Mouse (Mus musculus): ENCODE results near the gene Atg9a.

The Atg9a gene

DNA sequence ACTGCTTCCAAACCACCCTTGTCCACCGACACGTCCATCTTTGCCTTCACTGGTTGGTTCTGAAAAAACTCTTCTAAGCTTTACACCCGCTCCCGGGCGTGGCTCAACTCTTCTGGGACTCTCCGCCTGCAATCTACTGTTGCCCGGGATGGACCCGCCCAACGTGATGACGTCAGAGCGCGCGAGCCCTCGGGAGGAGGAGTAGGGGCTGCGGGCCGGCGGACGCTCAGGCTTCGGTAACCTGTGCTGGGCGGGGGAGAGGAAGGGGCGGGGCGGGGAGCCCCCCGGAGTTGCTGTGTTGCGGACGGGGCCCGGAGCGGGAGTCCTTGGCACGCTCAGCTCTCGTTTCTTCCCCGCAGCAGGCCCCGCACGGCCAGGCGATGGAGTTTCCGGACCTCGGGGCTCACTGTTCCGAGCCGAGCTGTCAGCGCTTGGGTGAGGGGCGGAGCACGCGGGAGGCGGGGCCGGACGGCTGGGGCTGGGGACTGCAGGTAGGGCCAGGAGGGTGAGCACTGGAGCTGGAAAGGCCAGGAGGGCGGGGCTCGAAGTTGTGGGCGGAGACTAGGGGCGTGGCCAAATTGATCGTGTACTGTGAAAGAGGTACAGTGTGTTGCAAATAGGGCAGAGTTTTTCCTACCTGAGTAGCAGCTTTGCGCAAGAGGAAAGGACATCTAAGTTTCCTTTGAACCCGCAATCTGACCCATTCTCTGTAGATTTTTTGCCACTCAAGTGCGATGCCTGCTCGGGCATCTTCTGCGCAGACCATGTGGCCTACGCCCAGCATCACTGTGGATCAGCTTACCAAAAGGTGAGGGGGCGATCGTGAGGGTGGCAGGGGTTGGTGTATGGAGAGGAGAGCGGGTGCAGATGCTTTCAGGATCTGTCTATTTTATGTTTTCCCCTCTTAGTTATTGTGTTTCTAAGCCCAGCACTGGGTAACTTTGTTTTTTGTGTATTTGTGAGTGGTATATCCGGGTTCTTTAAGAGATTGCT, 23.2 kb downstream of the Atg9a start, which contains the start of gene Zfand2b:
Gene Zfand2b, plus strand, starts transcription at position 175 of the 993 bp plus-strand sequence.
- peak; percentile 94 to 96 for DNase-seq (ENCODE audit: low spot score in 2 of 2)

DNA sequence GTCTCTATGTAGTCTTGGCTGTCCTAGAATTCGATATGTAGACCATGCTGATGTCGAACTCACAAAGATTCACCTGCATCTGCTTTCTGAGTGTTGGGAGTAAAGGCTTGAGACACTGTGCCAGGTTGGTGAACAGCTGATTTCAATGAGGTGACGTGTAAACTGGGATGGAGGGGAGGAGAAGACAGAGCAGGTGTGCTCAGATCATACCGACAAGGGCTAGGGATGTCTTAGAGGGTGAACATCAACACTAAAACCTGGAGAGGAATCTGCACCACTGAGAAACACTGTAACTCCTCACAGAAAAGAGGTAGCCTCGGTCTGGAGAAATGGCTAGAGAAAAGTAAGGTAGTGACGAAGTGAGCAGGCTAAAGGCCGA, 23.9 kb downstream of the Atg9a start:
- DNase-seq (ENCODE audit: low spot score in 2 of 2), result no peak

DNA sequence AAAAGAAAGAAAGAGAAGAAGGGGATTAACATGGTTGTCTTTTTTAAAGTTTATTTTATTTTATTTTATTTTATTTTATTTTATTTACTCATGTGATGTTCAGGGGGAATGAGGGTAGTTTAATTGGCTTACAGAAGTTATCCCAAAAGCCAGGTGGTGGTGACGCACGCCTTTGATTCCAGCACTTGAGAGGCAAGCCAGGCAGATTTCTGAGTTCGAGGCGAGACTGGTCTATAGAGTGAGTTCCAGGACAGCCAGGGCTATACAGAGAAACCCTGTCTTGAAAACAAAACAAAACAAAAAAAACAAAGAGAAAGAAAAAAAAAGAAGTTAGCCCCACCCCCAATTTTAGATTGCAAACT, 31.8 kb downstream of the Atg9a start:
- no peak for DNase-seq (ENCODE audit: low spot score in 2 of 2)

DNA sequence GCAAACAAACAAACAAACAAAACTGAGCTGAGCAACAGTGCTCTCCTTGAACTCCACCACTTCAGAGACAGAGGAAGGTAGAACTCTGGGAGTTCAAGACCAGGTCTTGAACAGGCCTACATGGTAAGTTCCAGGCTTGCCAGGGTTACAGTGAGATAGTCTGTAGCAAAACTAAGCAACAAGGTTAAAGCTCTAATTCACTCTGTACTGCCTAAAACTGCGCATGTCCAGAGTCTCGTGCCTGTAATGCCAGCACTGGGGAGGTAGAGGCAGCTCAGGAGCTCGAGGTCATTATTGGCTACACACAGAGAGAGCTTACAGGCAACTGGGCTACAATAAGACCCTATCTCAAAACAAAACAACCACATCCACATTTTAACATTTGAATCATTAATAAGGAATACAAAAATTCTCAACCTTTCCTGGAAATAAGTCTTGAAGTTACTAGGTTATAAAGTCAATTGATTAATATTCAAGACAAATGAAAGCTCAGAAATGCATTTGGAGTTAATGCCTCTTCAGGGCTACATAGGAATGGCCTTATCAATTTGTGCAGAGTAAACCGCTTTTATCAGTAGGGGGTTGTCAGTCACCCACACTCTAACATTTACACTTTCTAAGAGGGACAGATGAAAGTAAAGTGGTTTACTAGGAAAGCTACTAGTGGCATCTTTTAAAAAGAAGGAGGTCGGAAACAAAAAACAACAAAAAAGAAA, 32.3 kb downstream of the Atg9a start:
- DNase-seq (ENCODE audit: low spot score in 2 of 2), result no peak

DNA sequence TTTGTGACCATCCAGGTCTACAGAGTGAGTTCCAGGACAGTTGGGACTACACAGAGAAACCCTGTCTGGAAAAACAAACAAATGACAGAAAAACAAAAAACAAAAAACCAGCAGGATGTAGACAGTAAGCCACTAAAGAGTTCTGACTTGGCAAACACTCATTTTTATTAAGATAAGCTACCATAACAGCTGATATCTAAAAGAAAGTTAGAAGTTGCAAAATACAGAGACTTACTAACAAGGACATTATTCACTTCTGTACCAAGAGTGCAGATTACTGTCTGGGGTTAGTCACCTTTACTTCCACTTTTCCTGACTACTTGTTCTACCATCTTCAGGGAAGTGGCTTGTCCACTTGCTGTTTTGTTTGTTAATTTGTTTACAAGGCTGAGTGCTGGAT, 33.0 kb downstream of the Atg9a start:
- DNase-seq (ENCODE audit: low spot score in 2 of 2), result no peak

DNA sequence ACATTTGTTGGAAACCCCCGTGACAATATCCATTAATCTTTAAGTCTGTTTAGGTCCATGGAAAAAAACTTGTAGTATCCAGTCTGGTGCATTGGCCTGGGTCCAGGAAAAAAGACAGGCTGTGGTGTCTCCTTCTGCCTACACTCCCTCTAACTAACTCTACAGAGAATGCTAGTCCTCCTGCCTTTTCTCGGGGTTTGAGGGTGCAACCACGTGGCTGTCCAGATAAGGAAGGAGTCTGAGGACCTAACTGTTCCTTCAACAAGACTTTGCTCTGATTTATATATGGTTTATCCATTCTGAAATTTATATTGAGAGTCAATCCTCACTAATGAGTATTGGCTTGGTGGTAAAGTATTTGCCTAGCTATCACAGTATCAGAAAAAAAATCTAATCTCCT, 36.2 kb downstream of the Atg9a start:
- no peak for DNase-seq (ENCODE audit: low spot score in 2 of 2)

DNA sequence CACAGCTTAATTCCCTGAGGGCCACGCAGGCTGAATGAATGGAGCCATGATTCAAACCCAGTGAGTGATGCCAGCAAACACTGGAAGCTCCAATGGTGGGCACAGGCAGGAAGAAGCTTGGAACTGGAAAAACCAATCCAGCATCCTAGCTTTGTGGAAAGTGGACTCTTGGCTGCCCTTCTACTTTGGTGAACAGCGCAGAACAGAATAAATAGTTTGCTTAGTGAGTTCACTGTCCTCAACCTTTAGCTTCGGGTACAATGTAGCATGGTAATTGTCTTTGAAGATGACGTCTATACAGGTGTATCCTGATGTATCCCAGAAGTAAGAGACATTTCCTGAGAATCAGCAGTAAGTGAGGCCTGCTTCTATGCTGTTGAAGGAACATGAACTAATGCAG, 43.3 kb downstream of the Atg9a start:
- DNase-seq (ENCODE audit: low spot score in 2 of 2), result no peak

DNA sequence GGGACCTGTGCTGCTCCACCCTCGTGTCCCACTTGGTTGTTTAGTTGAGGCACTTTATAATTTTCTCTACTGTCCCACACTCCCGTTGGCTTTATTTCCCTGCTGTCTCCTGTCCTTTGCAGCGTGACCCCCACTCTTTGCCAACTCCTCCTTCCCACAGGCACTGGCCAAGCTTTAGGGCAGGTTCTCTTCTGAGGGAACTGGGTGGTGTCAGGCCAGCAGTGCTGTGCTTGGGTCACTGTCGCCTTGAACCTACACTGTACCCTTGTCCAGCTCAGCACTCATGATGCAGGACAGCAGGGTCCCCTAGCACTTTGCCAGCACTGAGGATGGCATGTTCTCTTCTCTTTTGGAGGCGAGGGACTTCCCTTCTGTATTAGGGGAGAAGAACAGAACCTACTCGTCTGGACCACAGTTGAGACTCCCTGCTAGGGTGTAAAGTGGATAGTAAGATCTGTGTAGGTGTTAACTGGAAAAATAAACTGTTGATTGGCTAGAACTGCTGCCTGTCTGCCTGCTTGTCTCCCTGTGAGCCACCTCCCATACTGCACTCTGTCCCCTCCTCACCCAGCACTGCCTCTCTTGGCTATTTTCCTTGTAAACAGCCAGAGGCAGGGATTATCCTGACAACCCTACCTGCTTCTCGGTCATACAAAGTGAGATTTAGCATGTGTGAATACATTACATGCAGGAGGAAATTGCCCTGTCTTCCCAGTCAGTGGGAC, 44.4 kb downstream of the Atg9a start:
- no peak for DNase-seq (ENCODE audit: low spot score in 2 of 2)

DNA sequence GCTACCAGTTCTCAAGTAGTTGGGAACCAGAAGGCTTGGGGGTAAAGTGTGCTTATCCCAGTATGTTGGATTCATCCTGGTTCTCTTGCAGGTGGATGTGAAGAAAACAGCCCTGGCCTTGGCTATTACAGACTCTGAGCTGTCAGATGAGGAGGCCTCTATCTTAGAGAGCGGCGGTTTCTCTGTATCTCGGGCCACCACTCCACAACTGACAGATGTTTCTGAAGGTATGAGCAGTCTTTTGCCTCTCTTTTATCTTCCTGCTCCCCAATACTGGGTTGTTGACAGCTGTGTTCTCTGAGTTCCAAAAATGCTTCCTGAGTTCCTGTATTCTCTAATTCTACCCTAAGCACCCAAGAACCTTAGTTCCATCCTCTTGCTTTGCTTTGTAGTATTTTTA, 46.4 kb downstream of the Atg9a start:
- no peak for DNase-seq (ENCODE audit: low spot score in 2 of 2)

DNA sequence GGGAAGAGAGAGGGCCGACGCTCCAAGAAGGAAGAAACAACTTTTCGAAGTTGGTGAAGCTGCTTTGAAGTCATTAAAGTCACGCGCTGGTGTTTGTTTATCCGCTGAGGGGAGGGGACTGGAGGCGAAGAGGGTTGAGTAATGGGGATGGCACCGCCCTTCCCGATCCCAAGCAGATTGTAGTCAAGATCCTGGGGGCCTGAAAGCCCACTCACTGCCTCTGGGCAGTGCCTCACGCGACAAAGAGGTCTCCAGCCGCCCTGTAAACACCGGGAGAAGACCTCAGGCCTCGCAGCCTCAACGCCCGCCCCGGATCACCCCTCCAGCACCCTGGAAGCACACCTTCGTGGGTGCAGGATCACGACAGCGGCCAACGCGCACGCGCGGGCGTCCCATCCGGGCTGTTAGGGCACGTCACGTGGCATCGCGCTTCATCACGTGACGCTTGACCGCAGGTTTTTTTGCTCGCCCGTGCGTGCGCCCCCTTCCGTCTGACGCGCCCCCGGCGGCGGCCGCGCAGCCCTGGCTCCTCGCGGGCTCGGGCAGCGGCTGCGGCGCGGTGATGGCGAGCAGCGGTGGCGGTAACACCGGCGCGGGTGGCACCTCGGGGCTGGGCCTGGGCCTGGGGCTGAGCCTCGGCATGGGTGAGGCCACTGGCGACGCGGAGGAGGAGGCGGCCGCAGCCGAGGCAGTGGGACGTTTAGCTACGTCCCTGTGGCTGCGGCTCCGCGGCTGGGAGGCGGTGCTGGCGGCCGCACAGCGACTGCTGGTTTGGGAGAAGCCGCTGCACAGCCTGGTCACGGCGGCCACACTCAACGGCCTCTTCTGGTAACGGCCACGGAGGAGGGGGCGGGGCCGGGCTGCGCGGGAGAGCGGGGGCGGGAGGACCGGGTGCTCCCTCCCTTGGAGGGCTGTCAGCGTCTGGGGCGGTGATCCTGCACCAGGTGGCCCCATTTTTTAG, 49.4 kb downstream of the Atg9a start, which contains the start of the genes Cnppd1 and Retreg2:
Gene Cnppd1, minus strand, starts transcription at position 411 of the 961 bp plus-strand sequence.
Gene Retreg2, plus strand, starts transcription at position 478 of the 961 bp plus-strand sequence.
- peak; percentile 96 to 97 for DNase-seq (ENCODE audit: low spot score in 2 of 2)

DNA sequence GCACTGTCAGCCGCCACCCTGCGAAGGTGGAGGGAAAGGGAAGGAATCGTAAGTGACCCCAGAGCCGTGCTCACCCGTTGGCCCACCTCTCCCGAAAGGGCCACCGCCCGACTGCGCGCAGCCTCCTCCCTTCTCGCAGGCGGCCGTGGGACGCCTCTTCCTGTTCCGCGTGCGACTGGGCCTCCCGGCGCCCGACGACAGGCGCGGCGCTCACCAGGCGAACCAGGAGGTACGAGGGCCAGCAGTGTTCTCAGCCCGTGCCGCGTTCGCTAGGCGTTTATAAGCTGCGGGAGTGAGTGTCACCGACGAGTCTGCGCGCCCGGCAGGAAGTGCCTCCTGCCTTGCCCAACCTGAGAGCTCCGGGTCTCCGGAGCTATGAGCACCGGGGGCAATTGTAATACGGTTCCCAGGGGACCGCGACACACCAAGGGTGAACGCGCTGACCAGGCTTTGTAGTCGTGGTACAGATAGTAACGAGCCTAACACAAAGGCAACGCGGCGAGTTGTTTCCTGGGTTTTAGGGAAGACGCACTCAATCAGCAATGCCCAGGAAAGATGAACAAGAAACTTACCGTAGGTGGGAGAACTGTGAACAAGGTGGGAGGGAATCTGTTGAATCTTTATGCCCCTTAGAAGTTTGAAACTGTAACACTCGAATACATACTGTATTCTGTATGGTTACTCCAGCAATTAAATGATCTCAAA, 50.4 kb downstream of the Atg9a start:
- peak; percentile 79 for DNase-seq (ENCODE audit: low spot score in 2 of 2)

DNA sequence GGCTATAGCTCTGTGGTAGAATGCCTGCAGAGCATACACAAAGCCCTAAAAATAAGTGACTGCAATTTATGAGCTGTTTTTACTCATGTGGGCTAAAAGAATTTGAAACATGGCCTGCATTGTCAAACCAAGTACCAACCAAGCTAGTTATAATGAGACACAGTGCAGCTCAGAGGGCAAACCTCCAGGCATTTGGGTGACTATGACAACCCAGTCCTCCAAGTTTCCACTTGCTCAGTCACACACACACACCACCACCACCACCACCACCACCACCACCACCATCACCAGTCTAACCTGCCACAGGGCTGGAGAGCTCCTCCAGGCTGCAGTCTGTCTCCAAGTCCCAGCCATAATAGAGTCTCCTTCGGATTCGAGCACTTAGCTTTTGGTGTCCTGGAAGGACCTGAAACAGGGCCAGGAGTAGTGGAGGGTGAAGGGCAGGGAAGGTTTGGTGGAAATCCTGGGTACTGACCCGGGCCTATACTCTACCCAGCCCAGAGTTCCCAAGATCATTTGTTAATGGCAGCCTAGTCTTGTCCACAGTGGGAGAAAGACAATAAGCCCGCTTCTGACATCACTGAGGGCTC, 51.3 kb downstream of the Atg9a start:
- peak in 1 of 2 experiments; percentile 24 for DNase-seq (ENCODE audit: low spot score in 2 of 2)

DNA sequence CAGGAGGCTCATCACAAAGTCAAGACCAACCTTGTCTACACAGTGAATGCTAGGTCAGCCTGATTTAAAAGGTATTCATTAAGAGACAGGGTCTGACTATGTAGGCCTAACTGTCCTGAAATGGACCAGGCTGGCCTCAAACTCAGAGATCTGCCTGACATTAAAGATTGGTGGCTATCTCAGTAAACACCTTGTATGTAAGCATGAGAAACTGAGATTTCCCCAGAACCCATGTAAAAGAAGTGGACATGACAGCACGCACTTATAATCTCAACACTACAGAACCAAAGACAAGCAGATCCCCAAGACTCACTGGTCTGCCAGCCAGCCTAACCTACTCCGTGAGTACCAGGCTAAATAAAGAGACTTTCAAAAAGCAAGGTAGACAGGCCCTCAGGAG, 53.5 kb downstream of the Atg9a start:
- no peak for DNase-seq (ENCODE audit: low spot score in 2 of 2)

DNA sequence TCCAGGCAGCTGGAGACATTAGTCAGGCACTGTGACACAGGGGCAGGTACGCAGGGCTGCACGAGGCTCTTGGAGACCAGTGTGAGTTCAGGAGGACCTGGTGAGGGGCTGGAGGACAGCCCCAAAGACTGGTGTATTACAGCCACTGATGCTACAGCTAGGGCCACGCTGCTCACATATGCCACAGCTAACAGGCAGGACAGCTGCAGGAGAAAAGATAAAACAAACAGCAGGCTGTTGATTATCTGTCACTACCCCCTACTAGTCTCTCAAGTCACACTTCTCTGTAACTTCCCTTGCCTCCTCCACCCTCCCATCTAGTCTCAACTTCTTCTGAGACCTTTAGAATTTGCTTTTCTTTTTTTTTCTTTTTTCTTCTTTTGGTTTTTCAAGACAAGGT, 55.3 kb downstream of the Atg9a start:
- DNase-seq (ENCODE audit: low spot score in 2 of 2), result no peak

DNA sequence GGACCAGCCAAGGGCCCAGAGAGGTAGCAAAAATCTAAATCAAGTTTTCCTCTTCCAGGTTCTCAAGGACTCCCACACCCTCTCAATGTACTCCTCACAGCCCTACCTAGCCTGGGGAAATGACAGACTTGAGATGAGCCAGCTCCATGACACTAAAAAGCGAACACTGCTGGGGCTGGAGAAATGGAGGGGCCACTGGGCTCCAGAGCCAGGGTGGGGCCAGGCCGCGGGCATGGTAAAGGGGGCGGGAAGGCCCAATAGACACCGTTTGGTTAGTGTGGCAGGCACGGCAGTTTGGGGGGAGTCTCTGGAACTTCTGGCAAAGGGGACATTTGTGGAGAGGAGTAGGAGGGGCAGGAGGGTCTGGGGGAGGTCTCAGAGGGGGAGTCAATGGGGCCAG, 55.7 kb downstream of the Atg9a start:
- DNase-seq (ENCODE audit: low spot score in 2 of 2), result no peak

DNA sequence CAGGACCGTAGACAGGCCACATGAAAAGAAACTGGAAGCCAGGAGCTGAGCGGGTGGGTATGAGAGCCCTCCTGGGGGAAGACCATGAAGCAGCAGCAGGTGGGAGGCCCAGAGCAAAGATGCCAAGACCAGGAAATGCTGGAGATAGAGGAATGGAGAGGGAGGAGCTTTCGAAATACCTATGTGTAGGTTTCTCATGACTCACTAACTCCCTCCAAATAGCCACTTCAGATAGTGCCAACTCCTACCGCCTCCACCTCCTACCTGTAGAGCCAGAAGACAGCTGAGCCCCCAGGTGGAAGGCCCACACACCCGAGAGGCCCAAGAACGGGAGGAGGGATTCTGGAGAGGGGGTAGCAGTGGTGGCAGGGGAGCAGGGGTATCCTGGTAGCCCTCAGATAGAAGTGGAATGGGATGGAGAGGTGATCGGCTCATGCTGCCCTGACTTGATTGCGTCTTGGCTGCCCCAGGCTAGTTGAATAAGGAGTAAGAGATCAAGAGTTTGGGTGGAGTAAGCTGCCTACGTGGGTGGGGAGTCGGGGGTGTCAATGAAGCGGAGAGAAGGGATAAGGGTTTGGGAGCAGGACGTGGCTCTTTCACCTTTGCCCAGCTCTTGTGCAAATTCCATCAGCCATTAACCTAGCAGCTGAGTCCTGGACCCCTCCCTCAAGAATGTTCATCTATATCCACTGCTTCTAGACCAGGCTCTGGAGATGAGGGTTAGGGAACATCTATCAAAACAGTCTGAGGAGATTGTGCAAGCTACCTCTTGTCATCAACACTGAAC, 58.4 kb downstream of the Atg9a start, which contains the start of gene Slc23a3:
Gene Slc23a3, minus strand, starts transcription at position 470 of the 787 bp plus-strand sequence.
- no peak for DNase-seq (ENCODE audit: low spot score in 2 of 2)
